Mouse (Mus musculus) forebrain, embryonic 16.5 days (tissue): Measurements from ENCODE around the gene Arhgap9. TPM values are rescaled to one million over a fixed set of nuclear protein-coding genes. Genes with fewer than 3 reads are reported as not detected.

ENCODE experiments used
- ATAC-seq: fragments of 200-750 bp; cut with Nextera tagmentation; 2 replicates; pipeline ENCODE4 v1.8.0; 2017; ENCODE audit warnings: mild to moderate bottlenecking, moderate library complexity
- H3K27ac ChIP-seq: fragments of 300-500 bp; sonication (generic); 2 replicates; pipeline ENCODE4 v1.5.1; 2014; ENCODE audit warnings: low read length, control low read depth
- H3K27me3 ChIP-seq: fragments of 300-500 bp; sonication (generic); replicated peaks from 2 replicates; pipeline ENCODE4 v1.6.1; 2014; ENCODE audit warnings: low read length; ENCODE audit not compliant: control insufficient read depth, insufficient read depth
- H3K36me3 ChIP-seq: fragments of 300-500 bp; sonication (generic); 2 replicates; pipeline ENCODE4 v1.6.1; 2014; ENCODE audit not compliant: control insufficient read depth, insufficient read depth
- H3K4me1 ChIP-seq: fragments of 300-500 bp; sonication (generic); replicated peaks from 2 replicates; pipeline ENCODE4 v1.6.1; 2014; ENCODE audit warnings: low read length; ENCODE audit not compliant: control insufficient read depth, insufficient read depth
- H3K4me2 ChIP-seq: fragments of 300-500 bp; sonication (generic); 2 replicates; pipeline ENCODE4 v1.6.1; 2014; ENCODE audit warnings: mild to moderate bottlenecking, low read length, control low read depth
- H3K4me3 ChIP-seq: fragments of 300-500 bp; sonication (generic); replicated peaks from 2 replicates; pipeline ENCODE4 v1.5.1; 2014; ENCODE audit warnings: mild to moderate bottlenecking, low read length, control low read depth
- H3K9ac ChIP-seq: fragments of 300-500 bp; sonication (generic); replicated peaks from 2 replicates; pipeline ENCODE4 v1.6.1; 2014; ENCODE audit warnings: low read depth, low read length, control low read depth
- H3K9me3 ChIP-seq: fragments of 300-500 bp; sonication (generic); 2 replicates; pipeline ENCODE4 v1.6.1; 2016; ENCODE audit warnings: low read length; ENCODE audit not compliant: control insufficient read depth
- WGBS: fragments of 180-500 bp; shearing (Covaris S2); extraction: QIAGEN DNeasy Blood & Tissue Kit; methylation state at CpG from one replicate; pipeline ENCODE4 v1.1.7; 2014; 5-methylcytosine and 5-hydroxymethylcytosine counted together
- polyA plus RNA-seq: library from polyadenylated mRNA; unstranded; fragments of >200 nt; fragmentation: Nextera tagmentation; extraction: Ambion mirVana; gene quantifications from 2 replicates; pipeline ENCODE4 v1.2.1, GENCODE M21; 2015

Arhgap9 gene
- polyA plus RNA-seq, 1 experiment from 2014 or later = 0.49 TPM

DNA sequence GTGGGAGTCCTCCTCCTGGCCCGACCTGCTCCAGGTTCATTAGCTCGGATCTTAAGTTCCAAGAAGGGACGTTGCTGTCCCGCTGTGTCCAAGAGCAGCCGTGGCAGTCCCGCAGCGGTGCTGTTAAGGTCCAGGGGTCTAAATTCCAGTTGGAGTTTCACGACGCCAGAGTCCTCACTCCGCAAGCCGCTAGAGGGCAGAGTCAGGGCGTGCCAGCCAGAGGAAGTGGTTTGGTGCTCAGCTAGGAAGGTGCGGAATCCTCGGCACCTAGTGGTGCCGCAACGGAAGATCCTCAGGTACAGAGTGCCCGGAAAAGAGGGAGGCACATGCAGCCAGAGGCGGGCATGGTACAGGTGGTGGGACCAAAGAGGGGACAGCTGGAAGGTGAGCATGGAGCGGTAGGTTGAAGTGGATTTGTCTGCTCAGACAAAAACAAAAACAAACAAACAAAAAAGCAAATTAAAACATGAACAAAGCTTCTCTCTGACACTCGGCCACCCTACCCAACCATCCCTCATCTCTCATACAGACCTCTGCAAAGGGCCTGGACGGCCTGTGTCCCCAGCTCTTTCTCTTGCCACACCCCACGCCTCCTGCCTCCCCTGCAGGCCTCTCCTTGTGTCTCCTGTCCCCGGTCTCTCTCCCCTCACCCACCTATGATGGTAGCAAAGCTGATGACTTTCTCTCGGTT, 29.0 kb downstream of the Arhgap9 start:
- Histone ChIP-seq H3K36me3 (no peaks in the 10 kb centered on the region), H3K9ac (0 out of 2 replicates have a peak overlapping the region, but pooled peaks have one; percentile 12), H3K4me1 (no peaks in the 10 kb centered on the region), H3K4me2 (peak overlapping the region; percentile 40; the same call in 1 of the 2 replicates), H3K9me3 (no peaks in the 10 kb centered on the region), H3K27ac (no peak overlapping the region), H3K4me3 (peak overlapping the region; percentile 21; the same call in 1 of the 2 replicates), H3K27me3 (no peaks in the 10 kb centered on the region; the same call in 1 of the 2 replicates)
- WGBS = 12% methylated on average over 24 of the region's 24 CpGs
- peak; percentile 67 for ATAC-seq

DNA sequence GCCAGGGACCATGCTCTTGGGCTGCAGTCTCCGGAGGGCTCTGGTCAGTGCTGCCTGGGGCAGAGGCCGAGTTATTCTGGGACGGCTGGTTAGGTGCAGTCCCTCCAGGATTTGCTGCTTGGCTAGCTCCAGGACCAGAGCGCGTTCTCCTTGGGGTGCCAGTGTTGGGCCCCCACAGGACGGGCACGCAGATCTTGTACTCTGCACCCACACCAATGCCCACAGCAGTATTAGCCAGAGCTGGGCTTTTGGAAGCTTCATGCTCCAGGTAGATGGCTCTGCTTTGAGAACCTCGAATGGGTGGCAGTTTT, 29.5 kb downstream of the Arhgap9 start:
- ATAC-seq = no peak
- H3K4me2 ChIP-seq = no peak overlapping the region
- no peaks in the 10 kb centered on the region; the same call in 1 of the 2 replicates for H3K27me3 ChIP-seq
- H3K9me3 ChIP-seq = no peaks in the 10 kb centered on the region
- H3K27ac ChIP-seq = no peak overlapping the region
- no peaks in the 10 kb centered on the region for H3K4me1 ChIP-seq
- no peaks in the 10 kb centered on the region for H3K36me3 ChIP-seq
- no peak overlapping the region for H3K9ac ChIP-seq
- no peak overlapping the region for H3K4me3 ChIP-seq
- WGBS = 87% methylated on average over 8 of the region's 8 CpGs

DNA sequence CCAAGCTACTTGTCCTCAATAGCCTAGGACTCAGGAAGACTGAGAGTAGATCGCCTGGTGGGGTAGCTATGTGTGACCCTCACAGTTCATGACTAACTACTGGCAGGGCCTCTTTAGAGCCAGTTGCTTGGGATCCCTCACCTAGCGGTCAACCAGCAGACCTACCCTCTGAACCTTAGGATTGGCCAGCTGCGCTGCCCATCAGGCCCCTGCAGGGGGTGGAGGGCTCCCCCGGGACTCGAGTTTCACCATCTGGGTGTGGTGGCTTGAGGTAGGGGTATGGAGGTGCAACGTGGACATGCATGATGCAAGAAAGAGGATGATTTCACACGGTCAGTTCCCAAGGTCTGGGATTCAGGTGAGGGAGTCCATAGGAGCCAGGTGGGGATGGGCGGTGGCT, 30.0 kb downstream of the Arhgap9 start:
- H3K4me1 ChIP-seq = no peaks in the 10 kb centered on the region
- no peak overlapping the region for H3K27ac ChIP-seq
- no peak overlapping the region for H3K9ac ChIP-seq
- no peak for ATAC-seq
- H3K27me3 ChIP-seq = no peaks in the 10 kb centered on the region; the same call in 1 of the 2 replicates
- no peak overlapping the region for H3K4me2 ChIP-seq
- H3K9me3 ChIP-seq = no peaks in the 10 kb centered on the region
- H3K4me3 ChIP-seq = no peak overlapping the region
- 77% methylated on average over 8 of the region's 8 CpGs for WGBS
- H3K36me3 ChIP-seq = no peaks in the 10 kb centered on the region

DNA sequence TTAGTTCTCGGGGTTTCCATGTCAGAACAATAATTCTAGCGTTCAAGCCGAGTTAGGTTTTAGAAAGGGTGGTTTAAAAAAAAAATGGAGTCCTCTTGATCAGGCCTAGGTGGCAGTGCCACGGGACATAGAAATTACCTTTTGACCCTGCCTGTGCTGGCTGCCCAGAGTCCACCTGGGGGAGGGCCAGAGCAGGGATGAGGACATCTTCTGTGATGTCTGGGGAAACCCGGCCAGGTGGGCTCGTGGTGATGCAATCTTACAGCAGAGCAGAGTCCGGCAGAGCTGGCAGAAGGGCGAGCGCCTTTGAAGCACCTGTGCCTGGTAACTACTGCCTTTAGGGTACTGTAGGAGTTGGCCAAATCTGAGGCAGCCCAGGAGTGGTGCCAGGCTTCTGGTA, 30.4 kb downstream of the Arhgap9 start:
- Histone ChIP-seq H3K4me3 (no peak overlapping the region), H3K27ac (no peak overlapping the region), H3K4me1 (no peaks in the 10 kb centered on the region), H3K36me3 (no peaks in the 10 kb centered on the region), H3K27me3 (no peaks in the 10 kb centered on the region; the same call in 1 of the 2 replicates), H3K4me2 (no peak overlapping the region), H3K9ac (no peak overlapping the region), H3K9me3 (no peaks in the 10 kb centered on the region)
- 90% methylated on average over 9 of the region's 9 CpGs for WGBS
- ATAC-seq = no peak

DNA sequence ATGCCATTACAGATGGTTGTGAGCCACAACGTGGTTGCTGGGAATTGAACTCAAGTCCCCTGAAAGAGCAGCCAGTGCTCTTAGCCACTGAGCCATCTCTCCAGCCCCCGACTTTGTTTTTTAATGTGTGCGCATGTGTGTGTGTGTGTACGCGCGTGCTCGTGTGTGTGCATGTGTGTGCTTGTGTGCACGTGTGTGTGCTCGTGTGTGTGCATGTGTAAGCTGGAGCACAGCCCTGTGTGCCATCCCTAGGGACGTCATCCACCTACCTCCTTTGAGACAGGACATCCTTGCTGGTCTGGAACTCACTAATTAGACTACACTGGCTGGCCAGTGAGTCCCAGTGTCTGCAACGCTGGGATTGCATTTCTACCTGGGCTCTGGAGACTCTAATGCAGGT, 31.0 kb downstream of the Arhgap9 start:
- Histone ChIP-seq H3K4me2 (no peak overlapping the region), H3K4me3 (no peak overlapping the region), H3K9me3 (no peaks in the 10 kb centered on the region), H3K27me3 (no peaks in the 10 kb centered on the region; the same call in 1 of the 2 replicates), H3K4me1 (no peaks in the 10 kb centered on the region), H3K27ac (no peak overlapping the region), H3K36me3 (no peaks in the 10 kb centered on the region), H3K9ac (no peak overlapping the region)
- 92% methylated on average over 11 of the region's 11 CpGs for WGBS
- ATAC-seq = no peak

DNA sequence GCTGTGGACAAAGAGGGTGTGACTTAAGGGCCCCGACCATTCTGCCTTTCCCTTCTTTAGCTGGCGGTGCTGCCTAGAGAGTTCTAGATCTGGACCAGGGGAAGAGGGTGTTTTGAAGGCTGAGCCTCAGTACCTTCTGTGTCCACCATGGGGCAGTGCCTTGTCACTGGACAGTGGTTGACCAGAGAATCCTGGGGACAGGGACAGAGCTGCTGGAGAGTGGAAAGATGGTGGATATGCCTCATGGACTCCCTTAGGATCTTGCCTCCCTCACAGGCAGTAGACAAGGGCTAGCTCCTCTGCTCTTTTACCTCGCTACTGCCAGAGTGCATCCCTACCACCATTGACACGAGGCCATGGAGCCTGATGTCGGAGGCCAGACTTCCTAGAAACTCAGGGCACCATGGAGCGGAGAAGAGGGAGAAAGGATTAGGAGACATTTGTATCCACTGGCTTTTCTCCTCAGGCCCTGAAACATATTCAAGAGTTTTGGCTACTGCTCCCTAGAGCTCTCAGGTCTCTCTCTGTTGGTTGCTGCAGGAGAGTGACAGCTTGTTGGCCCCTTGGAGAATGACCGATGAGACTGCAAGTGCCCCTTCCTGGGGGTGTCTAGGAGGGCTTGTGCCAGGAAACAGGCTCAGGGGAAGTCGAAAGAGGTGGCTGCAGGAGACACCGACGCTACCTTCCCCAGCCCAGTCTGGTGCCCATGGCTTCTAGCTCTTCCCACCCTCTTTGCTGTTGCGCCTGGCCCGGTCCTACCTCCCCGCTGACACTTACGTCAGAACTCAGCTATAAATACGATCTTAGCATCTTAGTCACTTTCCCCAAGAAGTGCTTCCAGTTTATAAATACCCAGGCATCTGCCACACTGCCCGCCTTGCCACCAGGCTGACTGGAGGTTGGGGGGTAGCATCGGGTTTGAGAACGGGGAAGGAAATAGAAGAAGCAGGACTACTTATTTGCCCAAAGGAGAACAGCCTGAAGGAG, 32.4 kb downstream of the Arhgap9 start, which contains the start of gene Inhbe:
Gene Inhbe (minus strand): TSS at position 503 of the 987 bp plus-strand sequence.
- no peak for ATAC-seq
- Histone ChIP-seq H3K9ac (no peak within 1 kb of the TSS), H3K4me1 (no peaks in the 10 kb centered on the region), H3K9me3 (no peaks in the 10 kb centered on the region), H3K36me3 (no peaks in the 10 kb centered on the region), H3K4me3 (no peak within 1 kb of the TSS), H3K27ac (no peak within 1 kb of the TSS), H3K27me3 (no peaks in the 10 kb centered on the region; the same call in 1 of the 2 replicates), H3K4me2 (no peak within 1 kb of the TSS)
- WGBS = 86% methylated on average over 18 of the region's 18 CpGs

- Histone ChIP-seq H3K4me3 (no peak overlapping the region), H3K27me3 (no peaks in the 10 kb centered on the region; the same call in 1 of the 2 replicates), H3K4me2 (no peak overlapping the region), H3K27ac (no peak overlapping the region), H3K36me3 (no peaks in the 10 kb centered on the region), H3K9ac (no peak overlapping the region), H3K4me1 (no peaks in the 10 kb centered on the region), H3K9me3 (no peaks in the 10 kb centered on the region)
- WGBS = 67% methylated on average over 10 of the region's 10 CpGs
- ATAC-seq = no peak
Measured at GRCm38 (mm10) chr10:127355336-127355735, 33.6 kb downstream of the Arhgap9 start.

DNA sequence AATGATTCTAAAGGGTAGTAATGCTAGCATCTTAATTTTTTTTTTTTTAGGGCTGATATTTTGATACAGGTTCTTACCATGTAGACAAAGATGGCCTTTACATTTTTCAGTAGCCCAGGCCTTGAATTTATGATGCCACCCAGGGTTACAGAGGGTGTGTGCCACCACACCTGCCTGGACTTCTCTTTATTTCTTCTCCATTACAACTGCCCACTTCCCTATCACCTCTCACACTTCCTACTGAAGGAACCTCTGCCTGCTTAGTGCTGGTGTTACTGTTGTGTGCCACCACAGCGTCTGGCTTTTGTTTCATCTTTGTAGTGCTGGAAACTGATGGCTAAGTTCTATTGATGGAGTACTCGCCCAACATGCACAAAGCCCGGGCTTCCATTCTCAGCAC, 39.0 kb downstream of the Arhgap9 start:
- no peak overlapping the region for H3K27ac ChIP-seq
- no peaks in the 10 kb centered on the region for H3K9me3 ChIP-seq
- no peaks in the 10 kb centered on the region for H3K4me1 ChIP-seq
- no peak for ATAC-seq
- no peak overlapping the region for H3K4me2 ChIP-seq
- H3K36me3 ChIP-seq = no peaks in the 10 kb centered on the region
- no peak overlapping the region for H3K4me3 ChIP-seq
- 86% methylated on average over 3 of the region's 3 CpGs for WGBS
- H3K9ac ChIP-seq = no peak overlapping the region
- H3K27me3 ChIP-seq = no peaks in the 10 kb centered on the region

- H3K4me3 ChIP-seq = no peak overlapping the region
- no peak overlapping the region for H3K27ac ChIP-seq
- ATAC-seq = no peak
- no peak overlapping the region for H3K4me2 ChIP-seq
- WGBS = 78% methylated on average over 5 of the region's 5 CpGs
- no peak overlapping the region for H3K9ac ChIP-seq
- H3K4me1 ChIP-seq = no peaks in the 10 kb centered on the region
- H3K36me3 ChIP-seq = no peaks in the 10 kb centered on the region
- no peaks in the 10 kb centered on the region for H3K9me3 ChIP-seq
- no peaks in the 10 kb centered on the region for H3K27me3 ChIP-seq
Measured at GRCm38 (mm10) chr10:127367116-127367515, 45.4 kb downstream of the Arhgap9 start.
